Mouse (Mus musculus) cerebellum, postnatal 4 days (tissue): ENCODE data around the gene Ston2.

ENCODE experiments used
- DNase-seq, 2 experiments: peaks; one replicate each; pipeline ENCODE4 v3.0.0; 2022; ENCODE audit warnings: low spot score in 2 of 2, mixed read lengths in 1 of 2

Gene Ston2

DNA sequence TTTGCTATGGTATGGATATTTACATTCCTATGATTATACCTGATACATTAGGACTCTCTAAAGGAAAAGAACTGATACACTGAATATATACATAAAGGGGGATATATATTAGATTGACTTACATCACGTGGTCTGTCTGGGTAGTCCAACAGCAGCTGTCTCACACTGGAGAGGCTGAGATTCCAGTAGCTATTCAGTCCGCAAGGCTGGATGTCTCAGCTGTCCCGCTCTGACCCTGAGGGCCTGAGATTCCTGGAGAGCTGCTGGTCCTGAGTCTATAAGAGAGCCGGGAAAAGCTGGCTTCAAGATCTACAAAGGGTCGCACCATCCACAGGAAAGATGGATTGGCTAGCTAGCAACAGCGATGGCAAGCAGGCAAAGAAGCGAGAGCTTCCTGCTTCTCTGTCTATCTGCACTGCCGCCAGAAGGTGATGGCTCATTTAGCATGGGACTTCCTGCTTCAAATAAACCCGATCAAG lies at the start of gene Ston2:
Ston2 (minus strand) TSS at position 429 of the 479 bp plus-strand sequence.
- no peak for DNase-seq

DNA sequence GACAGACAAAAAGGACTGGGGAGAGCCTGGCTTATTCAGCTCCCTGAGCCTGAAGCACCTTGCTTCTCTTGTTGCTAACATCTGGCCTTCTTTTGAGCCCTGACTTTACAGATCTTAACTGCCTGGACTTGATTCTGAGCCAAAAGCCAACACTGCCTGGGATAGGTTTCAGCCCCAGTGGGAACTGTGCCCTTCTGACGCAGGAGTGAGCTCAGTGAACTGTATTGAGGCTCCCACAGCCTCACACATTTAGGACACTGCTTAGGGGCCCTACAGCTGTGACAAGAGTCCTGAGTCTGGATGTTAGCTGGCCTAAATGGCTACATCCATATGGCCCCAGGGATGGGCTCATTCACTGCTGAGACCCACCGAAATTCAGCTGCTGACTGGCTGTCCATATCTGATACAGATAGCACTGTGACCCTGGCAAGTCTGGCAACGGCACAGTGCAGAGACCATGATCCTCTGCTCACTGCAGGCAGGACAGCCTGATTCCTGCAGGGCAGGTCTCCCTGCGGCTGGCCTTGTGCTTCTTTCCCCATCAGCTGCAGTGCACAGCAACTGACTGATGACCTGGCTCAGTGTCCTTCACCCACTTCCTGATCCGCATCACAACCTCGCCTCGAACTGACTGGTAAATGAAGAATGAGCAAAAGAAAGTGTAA lies 49.3 kb upstream of the Ston2 start:
- DNase-seq: no peak

DNA sequence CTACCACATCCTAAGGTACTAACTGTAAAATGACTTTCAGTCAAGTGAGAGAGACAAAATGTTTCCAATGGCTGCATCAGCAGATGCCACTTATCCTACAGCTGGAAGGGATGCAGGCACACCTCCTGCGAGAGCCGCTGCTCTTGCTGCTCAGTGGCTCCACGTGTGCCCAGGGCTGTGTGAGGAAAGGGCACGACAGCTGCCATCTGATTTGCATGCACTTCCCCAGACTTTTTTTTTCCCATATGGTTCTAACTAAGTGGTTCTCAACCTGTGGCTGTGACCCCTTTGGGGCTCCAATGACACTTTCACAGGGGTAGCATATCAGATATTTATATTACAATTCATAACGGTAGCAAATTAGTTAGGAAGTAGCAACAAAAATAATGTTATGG lies 45.7 kb upstream of the Ston2 start:
- DNase-seq: no peak

DNA sequence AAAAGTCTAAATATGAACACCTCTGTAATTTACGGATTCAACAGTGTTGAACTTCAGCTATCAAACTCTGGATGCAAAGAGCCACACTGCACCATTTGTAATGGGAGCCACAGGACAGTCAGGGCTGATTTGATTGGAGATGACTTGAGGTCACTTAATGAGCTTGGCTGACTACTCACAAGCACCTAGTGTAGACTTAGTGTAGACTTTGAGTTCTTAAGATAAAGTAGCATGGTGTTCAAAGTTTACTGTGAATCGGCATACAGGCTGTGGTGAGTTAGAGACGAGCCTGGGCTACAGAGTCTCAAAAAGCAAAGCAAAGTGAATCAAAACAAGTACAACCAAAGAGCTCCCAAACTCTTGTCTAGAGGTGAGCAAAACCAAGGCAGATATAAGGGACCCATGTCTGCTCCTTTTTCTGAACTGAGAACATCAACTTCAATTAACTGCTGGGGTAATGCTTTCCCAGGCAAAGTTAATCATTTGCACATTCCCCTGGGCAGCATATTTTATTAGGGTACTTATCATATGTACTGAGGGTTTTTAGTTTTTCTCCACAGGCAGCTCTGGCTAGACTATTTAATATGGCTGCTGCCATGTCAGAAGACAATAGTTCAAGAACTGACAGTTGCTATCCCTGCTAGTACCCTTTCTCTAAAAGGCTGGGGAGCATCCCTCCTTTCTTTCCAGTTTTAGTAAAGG lies 45.2 kb upstream of the Ston2 start:
- DNase-seq: no peak

DNA sequence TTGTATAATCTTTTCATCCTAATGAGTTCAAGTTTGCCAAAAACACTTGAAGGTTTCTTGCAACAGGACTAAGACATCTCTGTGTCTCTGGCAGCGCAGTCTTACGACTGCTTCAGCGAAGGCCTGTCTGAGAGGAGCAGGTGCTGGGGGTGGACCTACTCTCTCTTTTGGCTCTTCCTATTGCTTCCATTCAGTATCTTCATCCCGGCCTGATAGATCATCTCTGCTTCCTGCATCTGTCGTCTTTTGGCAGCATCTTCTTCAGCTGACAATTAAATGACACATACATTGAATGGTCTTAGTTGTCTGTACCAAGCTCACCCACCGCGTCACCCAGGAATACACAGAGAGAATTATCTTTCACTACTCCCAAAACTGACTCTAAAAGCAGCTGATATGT lies 43.2 kb upstream of the Ston2 start:
- no peak for DNase-seq

DNA sequence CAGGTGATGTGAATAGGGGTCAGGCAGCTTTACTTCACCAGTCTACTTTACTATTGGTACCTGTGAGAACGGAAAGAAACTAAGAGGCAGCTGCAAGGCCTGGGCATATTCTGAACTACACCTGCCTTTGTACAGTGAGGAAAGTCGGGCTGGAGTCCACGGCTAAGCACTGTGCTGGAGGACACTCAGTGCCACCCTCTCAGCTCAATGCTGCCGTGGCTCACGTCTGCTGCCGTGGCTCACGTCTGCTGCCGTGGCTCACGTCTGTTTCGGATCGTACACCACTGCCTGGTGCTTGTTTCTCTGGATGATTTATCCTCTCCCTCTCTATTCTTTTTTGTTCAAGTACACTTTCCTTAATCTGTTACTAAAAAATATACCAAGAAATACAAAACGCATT lies 32.3 kb upstream of the Ston2 start:
- no peak for DNase-seq

DNA sequence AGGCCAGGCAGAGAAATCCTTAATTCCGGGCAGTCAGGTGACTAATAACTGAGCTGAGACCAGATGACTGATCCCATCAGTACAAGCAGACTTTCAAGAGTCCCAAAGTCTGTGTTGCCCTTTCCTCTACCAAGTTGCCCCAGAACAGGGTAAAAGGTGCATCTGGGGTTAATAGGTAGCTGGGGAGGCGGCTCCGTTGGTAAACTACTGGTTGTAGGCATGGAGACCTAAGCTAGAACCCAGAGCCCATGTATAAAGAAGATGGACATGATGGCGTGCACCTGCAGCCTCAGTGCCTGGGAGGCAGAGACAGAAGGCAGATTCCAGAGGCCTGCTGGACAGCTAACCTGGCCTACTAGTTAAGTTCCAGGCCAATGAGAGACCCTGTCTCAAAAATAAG lies 30.5 kb upstream of the Ston2 start:
- no peak for DNase-seq

DNA sequence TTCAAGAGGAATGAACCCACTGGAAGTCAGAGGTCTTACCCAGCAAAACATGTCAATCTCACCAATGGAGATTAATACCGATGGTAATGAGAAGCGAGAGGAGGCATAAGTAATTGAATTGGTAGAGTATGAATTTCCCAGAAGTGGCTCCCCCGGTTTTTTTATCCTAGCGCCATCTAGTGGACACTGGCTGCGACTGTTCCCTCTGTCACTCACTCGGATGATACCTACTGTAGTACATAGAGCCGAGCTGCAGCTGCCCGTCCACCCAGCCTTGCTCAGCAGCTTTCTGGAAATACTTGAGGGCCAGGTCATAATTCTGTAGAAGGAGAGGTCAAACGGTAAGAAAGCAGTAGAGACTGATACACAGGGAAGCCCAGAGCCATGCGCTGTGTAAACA lies 27.8 kb upstream of the Ston2 start:
- peak in 1 of 2 experiments; percentile 52 for DNase-seq

DNA sequence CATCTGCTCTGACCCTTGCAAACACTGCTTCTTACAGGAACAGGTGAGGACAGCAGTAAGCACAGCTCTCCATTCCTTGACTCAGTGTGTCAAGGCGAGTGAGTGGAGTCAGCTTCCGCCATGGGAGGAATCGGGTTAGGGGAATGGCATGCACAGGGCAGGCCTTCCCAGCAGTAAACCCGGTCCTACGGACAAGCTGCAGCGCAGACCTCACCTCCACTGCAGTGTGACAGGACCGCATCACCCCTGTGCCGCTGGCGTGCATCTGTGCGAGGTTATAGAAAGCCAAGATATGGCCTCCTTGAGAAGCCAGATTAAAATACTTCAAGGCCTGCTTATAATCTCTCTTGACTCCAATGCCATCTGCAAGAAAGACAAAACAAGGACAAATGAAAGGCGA lies 27.4 kb upstream of the Ston2 start:
- DNase-seq: no peak

DNA sequence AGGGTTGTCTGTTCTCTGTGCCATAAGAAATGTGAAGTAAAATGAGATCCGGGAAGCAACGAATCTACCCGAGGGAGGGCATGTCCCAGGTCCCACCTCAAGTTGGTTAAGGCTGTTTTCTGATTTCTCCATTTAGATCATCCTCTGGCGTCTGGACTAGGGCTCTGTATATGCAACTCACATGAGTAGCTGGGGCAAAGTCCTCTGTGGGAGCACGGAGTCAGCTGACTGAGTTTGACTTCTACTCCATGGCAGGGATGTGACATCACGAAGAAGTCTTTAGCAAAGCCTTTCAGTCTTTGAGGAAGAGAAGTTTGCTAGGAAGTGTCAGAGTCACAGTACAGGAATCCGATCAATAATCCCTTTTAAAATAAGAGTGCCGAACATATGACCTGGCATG lies 20.7 kb upstream of the Ston2 start:
- DNase-seq: no peak

DNA sequence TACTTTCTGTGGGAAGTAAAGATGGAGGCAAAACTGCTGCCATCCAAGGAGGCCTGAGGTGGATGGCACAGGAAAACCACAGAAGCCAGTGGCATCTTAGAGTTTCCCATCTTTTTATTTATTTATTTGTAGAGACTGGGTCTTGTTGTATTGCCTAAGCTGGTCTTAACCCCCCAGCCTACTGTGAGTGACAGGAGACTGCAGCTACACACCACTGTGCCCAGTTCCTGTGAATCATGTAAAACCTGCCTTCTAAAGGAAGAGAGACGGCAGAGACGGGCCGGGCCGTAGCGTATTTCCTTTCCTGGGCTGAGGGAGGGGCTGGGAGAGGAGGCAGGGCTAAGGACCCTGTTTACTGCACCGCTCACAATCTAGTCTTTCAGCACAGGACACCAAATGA lies 19.6 kb upstream of the Ston2 start:
- no peak for DNase-seq

DNA sequence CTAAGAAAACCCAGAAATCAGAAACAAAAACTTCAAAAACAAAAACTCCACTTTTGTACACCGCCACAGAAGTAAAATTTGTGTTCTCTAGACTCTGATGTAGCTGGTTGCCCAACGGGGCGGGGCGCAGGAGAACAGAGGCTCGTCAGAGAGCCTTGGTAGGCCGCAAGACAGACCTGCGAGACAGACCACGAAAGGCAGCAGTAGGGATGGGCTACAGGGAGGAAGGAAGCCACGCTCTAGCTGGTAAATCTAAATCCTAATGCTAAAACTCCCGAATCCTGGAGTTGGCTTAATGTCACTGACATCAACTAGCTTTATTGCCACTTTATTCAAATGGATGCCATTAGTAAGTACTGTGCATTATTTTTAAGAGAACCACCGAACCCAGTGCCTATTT lies 18.9 kb upstream of the Ston2 start:
- DNase-seq: no peak

DNA sequence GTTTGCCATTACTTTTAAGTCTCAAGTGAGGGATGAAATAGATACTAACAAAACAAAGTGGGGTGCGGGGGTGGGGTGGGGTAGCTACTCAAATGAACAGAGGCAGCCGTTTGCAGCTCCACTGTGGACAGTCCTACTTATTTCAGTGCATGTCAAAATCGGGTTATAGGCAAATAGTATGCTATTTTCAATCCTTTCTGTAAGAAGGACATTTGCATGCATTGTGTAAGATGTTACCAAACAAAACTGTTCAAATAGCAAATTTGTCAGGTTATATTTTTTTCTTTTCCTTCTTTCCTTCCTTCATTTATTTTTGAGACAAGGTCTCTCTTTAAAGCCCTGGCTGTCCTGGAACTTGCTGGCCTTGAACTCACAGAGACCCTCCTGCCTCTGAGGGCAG lies 16.1 kb upstream of the Ston2 start:
- DNase-seq: no peak

DNA sequence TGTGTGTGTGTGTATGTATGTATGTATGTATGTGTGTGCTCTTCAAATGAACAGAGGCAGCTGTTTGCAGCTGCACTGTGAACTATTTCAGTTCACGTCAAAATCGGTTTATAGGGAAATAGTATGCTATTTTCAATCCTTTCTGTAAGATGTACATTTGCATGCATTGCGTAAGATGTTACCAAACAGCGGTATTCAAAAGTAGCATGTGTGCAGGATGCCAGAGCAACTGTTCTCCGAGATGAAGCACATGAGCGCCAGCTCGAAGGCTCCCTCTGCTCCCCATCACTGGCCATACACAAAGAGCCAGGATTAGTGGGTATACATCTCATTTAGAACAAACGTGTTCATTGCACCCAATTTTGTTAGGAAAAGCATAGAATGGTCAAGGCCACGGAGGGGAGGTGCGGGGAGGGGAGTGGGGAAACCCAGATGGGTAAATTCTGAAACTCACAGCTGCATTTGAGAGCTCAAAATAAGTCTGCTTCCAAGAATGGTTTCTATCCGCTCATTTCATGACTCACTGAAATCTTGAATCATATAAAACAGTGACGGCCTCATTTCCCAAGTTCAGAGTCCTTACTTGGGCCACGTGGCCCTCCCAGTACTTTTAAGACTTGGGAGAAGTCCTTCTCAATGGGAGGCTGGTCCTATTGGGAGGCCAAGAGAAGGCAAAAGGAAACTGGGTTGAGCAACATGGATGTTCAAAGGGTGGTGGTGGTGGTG lies 15.2 kb upstream of the Ston2 start:
- DNase-seq: no peak

DNA sequence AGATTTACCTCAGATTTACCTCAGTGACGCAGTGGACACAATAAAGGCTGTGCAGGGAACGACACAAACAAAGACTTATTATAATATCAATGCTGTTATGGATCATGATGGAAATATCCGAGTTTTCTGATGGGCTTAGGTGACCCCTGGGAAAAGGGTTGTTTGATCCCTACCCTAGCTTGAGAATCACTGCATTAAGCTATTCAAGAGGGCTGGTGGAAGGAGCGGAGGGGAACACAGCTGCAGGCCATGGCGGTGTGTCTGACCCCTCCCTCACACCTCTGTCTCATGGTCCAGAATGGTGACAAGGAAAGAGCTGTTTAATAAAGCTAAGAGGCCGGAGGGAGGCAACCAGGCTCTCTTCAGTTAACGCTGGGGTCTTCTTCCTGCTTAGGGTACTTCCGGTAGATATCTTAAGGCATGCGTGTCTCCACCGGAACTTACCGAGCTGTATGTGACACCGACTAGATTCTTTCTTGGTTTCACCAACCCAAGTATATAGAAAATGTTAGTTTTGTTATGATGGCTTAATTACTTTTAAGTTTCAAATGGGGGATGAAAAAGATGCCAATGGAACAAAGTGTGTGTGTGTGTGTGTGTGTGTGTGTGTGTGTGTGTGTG lies 14.5 kb upstream of the Ston2 start:
- DNase-seq: no peak

DNA sequence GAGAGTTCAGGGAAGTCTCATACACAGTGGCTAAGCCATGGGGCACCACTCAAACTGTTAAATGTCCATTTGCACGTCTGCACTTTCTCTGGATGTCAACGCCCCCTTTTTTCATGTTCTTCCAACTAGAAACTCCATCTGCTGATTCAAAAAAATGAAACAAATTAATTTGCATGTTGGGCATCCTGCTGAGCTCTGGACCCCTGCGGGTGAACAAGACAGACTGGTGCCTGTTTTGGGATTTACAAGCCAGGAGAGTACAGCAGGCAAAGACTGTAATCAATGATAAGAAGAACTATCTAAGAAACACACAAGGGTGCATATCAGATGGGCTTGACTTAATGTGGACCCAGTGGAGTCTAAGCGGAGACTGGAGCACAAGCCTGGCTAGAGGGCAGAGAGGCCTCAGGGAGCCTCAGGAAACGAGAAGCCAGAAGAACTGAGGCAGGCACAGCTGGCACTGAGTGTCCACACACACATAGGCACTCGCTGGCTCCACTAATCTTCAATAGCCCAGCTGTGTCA lies 12.7 kb upstream of the Ston2 start:
- peak in 1 of 2 experiments; percentile 32 for DNase-seq

DNA sequence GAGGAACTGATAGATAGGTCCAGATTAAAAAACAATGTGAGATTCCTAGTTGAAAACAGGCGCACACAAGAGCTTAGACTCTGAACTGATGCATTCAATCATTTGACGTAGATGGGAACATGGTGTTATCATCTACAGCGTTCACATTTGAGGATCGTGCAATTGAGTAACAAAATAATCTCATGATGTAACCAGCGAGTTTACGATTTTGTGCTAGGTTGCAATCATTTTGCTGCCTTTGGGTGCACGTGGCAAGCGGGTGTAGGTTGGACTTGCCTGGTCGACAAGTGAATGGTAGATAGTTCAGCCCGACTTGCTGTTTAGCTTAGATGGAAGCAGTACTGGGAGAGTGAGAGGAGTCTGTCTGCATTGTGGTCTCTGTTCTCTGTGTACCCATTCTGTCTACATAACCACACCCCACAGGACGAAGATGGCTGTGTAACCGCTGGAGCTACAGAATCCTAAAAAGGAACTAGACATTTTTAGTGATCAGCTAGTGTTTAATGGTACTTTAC lies 11.7 kb upstream of the Ston2 start:
- no peak for DNase-seq

DNA sequence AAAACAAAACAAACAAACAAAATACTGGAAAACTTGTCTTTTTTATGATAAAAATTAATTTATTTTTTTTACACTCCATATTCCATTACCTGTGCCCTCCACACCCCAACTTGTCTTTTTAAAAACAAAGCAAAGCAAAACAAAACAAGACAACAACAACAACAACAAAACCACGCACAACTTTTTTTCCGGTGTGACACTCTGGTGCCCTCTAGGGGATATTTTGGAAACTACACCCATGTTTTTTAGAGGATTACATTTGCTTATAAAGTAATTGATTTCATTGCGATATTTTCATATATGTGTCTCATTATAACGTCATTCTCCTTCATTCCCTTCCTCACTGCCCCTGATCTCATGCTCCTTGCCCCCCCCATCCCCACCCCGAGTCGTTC lies 11.2 kb upstream of the Ston2 start:
- peak in 1 of 2 experiments; percentile 31 for DNase-seq

DNA sequence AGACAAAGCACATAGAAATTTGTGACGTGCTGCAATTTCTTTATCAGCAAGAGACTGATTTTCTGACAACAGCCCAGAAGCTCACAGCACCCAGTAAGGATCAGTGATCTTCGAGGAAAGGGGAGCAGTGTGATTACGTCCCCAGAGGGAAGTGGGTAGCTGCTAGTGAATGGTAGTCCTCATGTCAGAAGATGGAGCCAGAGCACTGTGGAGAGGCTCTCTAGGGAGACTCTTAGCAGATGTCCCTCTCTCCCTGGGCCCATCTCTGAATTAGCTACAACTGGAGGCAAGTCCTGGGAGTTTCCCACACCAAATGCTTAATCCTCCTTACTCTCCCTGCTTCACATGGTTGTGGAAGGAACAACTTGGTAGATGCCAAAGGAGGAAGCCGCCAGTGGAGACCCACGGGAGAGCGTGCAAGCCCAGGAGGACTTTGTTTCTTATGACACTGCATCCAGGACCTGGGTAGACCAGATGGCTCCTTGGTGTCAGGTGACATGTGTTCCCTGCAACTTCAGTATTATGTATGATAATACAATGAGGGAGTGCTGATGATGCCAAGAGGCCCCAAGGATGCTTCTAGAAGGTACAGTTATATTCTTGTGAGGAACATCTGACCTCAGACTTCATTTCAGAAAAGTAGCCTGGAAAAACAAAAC lies 10.7 kb upstream of the Ston2 start:
- DNase-seq: no peak

DNA sequence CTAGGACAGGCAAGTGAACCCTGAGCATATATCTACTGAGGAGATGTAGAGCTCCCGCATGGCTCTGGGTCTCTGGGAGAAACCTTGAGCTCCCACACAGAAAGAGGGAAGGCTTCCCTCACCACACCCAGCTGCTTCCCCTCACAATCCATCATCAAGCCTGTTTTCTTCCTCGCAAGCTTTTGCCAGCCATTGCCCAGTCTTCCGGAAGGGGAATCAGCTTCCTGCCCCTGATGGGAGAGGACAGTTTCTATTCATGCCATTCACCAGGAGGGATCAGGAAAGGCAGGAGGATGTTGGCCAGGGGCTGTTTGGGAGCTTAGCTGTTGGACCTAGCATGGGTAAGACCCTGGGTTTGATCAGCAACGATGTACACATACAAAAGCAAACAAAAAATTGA lies 8.6 kb upstream of the Ston2 start:
- DNase-seq: no peak

DNA sequence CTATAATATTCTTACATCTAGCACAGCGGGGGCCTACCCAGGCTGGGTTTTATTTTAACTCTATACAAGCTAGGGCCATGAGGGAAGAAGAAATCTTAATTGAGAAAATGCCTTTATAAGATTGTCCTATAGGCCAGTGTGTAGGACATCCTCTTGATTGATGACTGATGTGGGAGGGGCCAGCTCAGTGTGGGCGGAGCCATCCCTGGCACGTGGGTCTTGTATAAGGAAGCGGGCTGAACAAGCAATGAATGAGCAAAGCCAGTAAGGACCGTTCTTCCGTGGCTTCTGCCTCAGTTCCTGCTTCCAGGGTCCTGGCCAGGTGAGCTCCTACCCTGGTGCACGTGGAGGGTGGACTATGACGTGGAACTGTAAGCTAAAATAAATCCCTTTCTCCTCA lies 5.1 kb upstream of the Ston2 start:
- DNase-seq: no peak
